ENCODE assay signal across 8 mouse cellular contexts in genomic region chr1:93635580-93636192, GRCm38 (mm10). TPM values are rescaled to one million over a fixed set of nuclear protein-coding genes. Genes with fewer than 3 reads are reported as not detected.
A peak's percentile ranks its signal among the peaks of the same experiment; 100 is the strongest.
DNase-seq lines count a peak whose midpoint lies in the region; ATAC-seq and TF ChIP-seq lines count a peak whose summit lies in the region.

No protein-coding gene starts in this region.

- TF ChIP-seq RAD21 in MEL (IDR thresholded peaks at IDR 0.05; ENCODE audit: low read depth, low read length), result no peak

- H3K4me3 ChIP-seq in MEL (ENCODE audit: control insufficient read depth in 1 of 2, insufficient read depth in 1 of 2, low read depth in 2 of 2, low read length in 2 of 2), result peak overlapping the region; percentile 74 to 96
- peak overlapping the region; percentile 99 for H3K4me3 ChIP-seq in forebrain, embryonic 16.5 days (replicated peaks; ENCODE audit: low read length)
- H3K4me3 ChIP-seq in layer of hippocampus, adult 2 months, result peak overlapping the region; percentile 100
- H3K4me3 ChIP-seq in lung, embryonic 14.5 days (ENCODE audit: low read depth, low read length), result peak overlapping the region; percentile 96
- H3K4me3 ChIP-seq in olfactory bulb, adult 2 months (ENCODE audit: insufficient read depth, low read depth, low read length), result peak overlapping the region; percentile 66
- H3K4me3 ChIP-seq in thymus, adult 2 months (ENCODE audit: control insufficient read depth, insufficient read depth, low read length), result peak overlapping the region; percentile 70

- TF ChIP-seq CTCF in MEL (IDR thresholded peaks at IDR 0.05 in 2 of 3, conservative IDR thresholded peaks at IDR 0.05 in 1 of 3; ENCODE audit: control insufficient read depth in 1 of 3, insufficient read depth in 1 of 3, low read depth in 2 of 3, low read length in 3 of 3, poor library complexity in 1 of 3, severe bottlenecking in 1 of 3), result no peak
- no peak for TF ChIP-seq CTCF in layer of hippocampus, adult 2 months (conservative IDR thresholded peaks at IDR 0.05)
- no peak for TF ChIP-seq CTCF in lung, embryonic 14.5 days (IDR thresholded peaks at IDR 0.05; ENCODE audit: low read depth)
- TF ChIP-seq CTCF in olfactory bulb, adult 2 months (IDR thresholded peaks at IDR 0.05; ENCODE audit: insufficient read depth, low read depth, low read length), result no peak
- TF ChIP-seq CTCF in thymus, adult 2 months (IDR thresholded peaks at IDR 0.05; ENCODE audit: borderline replicate concordance, control insufficient read depth, extremely low read depth, insufficient read depth, low read length, poor library complexity), result 0 out of 2 replicates have a peak, but pooled peaks have one; percentile 48

- H3K4me1 ChIP-seq in MEL (ENCODE audit: control insufficient read depth in 1 of 2, insufficient read depth in 2 of 2, low read length in 2 of 2), result peaks cover 39 to 40% of the 10 kb centered on the region in 2 experiments
- peaks cover 24% of the 10 kb centered on the region for H3K4me1 ChIP-seq in forebrain, embryonic 16.5 days (replicated peaks; ENCODE audit: control insufficient read depth, insufficient read depth, low read length)
- peaks cover 6% of the 10 kb centered on the region; the same call in 1 of the 2 replicates for H3K4me1 ChIP-seq in lung, embryonic 14.5 days (ENCODE audit: insufficient read depth)
- peaks cover 5% of the 10 kb centered on the region; the same call in 1 of the 2 replicates for H3K4me1 ChIP-seq in olfactory bulb, adult 2 months (ENCODE audit: control insufficient read depth, insufficient read depth, low read length)
- peaks cover 8% of the 10 kb centered on the region for H3K4me1 ChIP-seq in thymus, adult 2 months (replicated peaks; ENCODE audit: control insufficient read depth, insufficient read depth, low read length)

- H3K79me2 ChIP-seq in MEL (ENCODE audit: control insufficient read depth, insufficient read depth, low read length, poor library complexity), result peaks cover 29% of the 10 kb centered on the region

- H3K9ac ChIP-seq in MEL (ENCODE audit: control insufficient read depth, low read depth, low read length, poor library complexity, severe bottlenecking), result peak overlapping the region; percentile 89
- peak overlapping the region; percentile 97 for H3K9ac ChIP-seq in forebrain, embryonic 16.5 days (replicated peaks; ENCODE audit: low read depth, low read length)
- peak overlapping the region; percentile 87 for H3K9ac ChIP-seq in lung, embryonic 14.5 days

- peak; percentile 37 to 92; a peak in 3 of 4 replicates for TF ChIP-seq POLR2A in MEL (IDR thresholded peaks at IDR 0.05; ENCODE audit: control insufficient read depth in 1 of 2, insufficient read depth in 1 of 2, low read depth in 1 of 2, low read length in 2 of 2, poor library complexity in 1 of 2)
- TF ChIP-seq POLR2A in olfactory bulb, adult 2 months (IDR thresholded peaks at IDR 0.05; ENCODE audit: insufficient read depth, low read depth, low read length), result peak; percentile 84
- peak; percentile 46; the same call in 1 of the 2 replicates for TF ChIP-seq POLR2A in thymus, adult 2 months (IDR thresholded peaks at IDR 0.05; ENCODE audit: control insufficient read depth, extremely low read depth, insufficient read depth, low read length, poor library complexity)

- ATAC-seq in forebrain, embryonic 16.5 days, result peak; percentile 99
- ATAC-seq in lung, embryonic 14.5 days (ENCODE audit: insufficient read depth), result peak; percentile 98

- peak overlapping the region; percentile 90 for H3K4me2 ChIP-seq in forebrain, embryonic 16.5 days (ENCODE audit: low read length)
- H3K4me2 ChIP-seq in lung, embryonic 14.5 days, result peak overlapping the region; percentile 90

- peak; percentile 100 for DNase-seq in MEL (ENCODE audit: low read depth, low spot score)
- DNase-seq in cerebellum, adult 18-20 months, result peak; percentile 98 to 100
- DNase-seq in heart, postnatal 36 days, result peak; percentile 96 to 97
- DNase-seq in layer of hippocampus, adult 2 months (ENCODE audit: low spot score in 2 of 2), result peak; percentile 98 to 100
- peak; percentile 99 for DNase-seq in lung, embryonic 14.5 days
- DNase-seq in thymus, adult 2 months, result peak; percentile 97

- peaks cover 3 to 41% of the 10 kb centered on the region in 2 experiments; a peak in 3 of 4 replicates for H3K36me3 ChIP-seq in MEL (ENCODE audit: control insufficient read depth in 1 of 2, insufficient read depth in 2 of 2, low read length in 2 of 2)
- H3K36me3 ChIP-seq in forebrain, embryonic 16.5 days (ENCODE audit: control insufficient read depth, insufficient read depth), result peaks cover 3% of the 10 kb centered on the region; the same call in 1 of the 2 replicates
- peaks cover 18% of the 10 kb centered on the region; the same call in 1 of the 2 replicates for H3K36me3 ChIP-seq in lung, embryonic 14.5 days (ENCODE audit: insufficient read depth)
- no peaks in the 10 kb centered on the region for H3K36me3 ChIP-seq in thymus, adult 2 months (ENCODE audit: control insufficient read depth, insufficient read depth, low read length)

- H3K27ac ChIP-seq in MEL (ENCODE audit: control insufficient read depth, low read depth, low read length), result peak overlapping the region; percentile 92
- peak overlapping the region; percentile 92 for H3K27ac ChIP-seq in forebrain, embryonic 16.5 days (ENCODE audit: low read length)
- peak overlapping the region; percentile 94 for H3K27ac ChIP-seq in layer of hippocampus, adult 2 months
- peak overlapping the region; percentile 90 for H3K27ac ChIP-seq in lung, embryonic 14.5 days (ENCODE audit: low read depth)
- peak overlapping the region; percentile 95 for H3K27ac ChIP-seq in olfactory bulb, adult 2 months (ENCODE audit: insufficient read depth, low read depth, low read length)
- peak overlapping the region; percentile 30; the same call in 1 of the 2 replicates for H3K27ac ChIP-seq in thymus, adult 2 months (ENCODE audit: control insufficient read depth, insufficient read depth, low read length)

- WGBS in forebrain, embryonic 16.5 days, result 2% methylated on average over 44 of the region's 44 CpGs
- WGBS in lung, embryonic 14.5 days, result under 1% methylated on average over 44 of the region's 44 CpGs
- under 1% methylated on average over 44 of the region's 44 CpGs for WGBS in olfactory bulb, adult 2 months
- under 1% methylated on average over 44 of the region's 44 CpGs for WGBS in thymus, adult 2 months

- H3K9me3 ChIP-seq in MEL (replicated peaks; ENCODE audit: insufficient read depth, low read length), result no peaks in the 10 kb centered on the region
- no peaks in the 10 kb centered on the region for H3K9me3 ChIP-seq in forebrain, embryonic 16.5 days (ENCODE audit: control insufficient read depth, low read length)
- no peaks in the 10 kb centered on the region for H3K9me3 ChIP-seq in lung, embryonic 14.5 days (ENCODE audit: low read depth, low read length)

- intact Hi-C loops in heart, postnatal 36 days (cut with DNase I), result loop anchor here (1.0 to 5.0 kb wide), 2 partner anchors 167 to 292 kb away; partner anchors contain the start of genes Dtymk, Ing5 and Pask

- H3K27me3 ChIP-seq in MEL (ENCODE audit: control insufficient read depth in 1 of 2, insufficient read depth in 2 of 2, low read length in 2 of 2), result no peaks in the 10 kb centered on the region
- H3K27me3 ChIP-seq in forebrain, embryonic 16.5 days (replicated peaks; ENCODE audit: control insufficient read depth, insufficient read depth, low read length), result no peaks in the 10 kb centered on the region
- no peaks in the 10 kb centered on the region for H3K27me3 ChIP-seq in lung, embryonic 14.5 days (ENCODE audit: insufficient read depth, low read length)
- no peaks in the 10 kb centered on the region for H3K27me3 ChIP-seq in thymus, adult 2 months (ENCODE audit: control insufficient read depth, insufficient read depth, low read length)

- TF ChIP-seq EP300 in MEL (IDR thresholded peaks at IDR 0.05; ENCODE audit: low read depth in 1 of 2, low read length in 2 of 2), result no peak; a peak in 2 of 4 replicates

TF ChIP-seq in MEL, 35 proteins besides CTCF, POLR2A, EP300 and RAD21 (continues in another document):
- TF ChIP-seq CHD2 (IDR thresholded peaks at IDR 0.05; ENCODE audit: low read length), result no peak; the same call in 1 of the 2 replicates
- no peak for TF ChIP-seq BHLHE40 (IDR thresholded peaks at IDR 0.05; ENCODE audit: borderline replicate concordance, low read depth, low read length)
- TF ChIP-seq MAZ (IDR thresholded peaks at IDR 0.05; ENCODE audit: low read depth, low read length), result no peak
- peak; percentile 89 for TF ChIP-seq NELFE (IDR thresholded peaks at IDR 0.05; ENCODE audit: low read depth, low read length)
- TF ChIP-seq MYC (IDR thresholded peaks at IDR 0.05; ENCODE audit: low read depth, low read length), result peak; percentile 42
- TF ChIP-seq NRF1 (IDR thresholded peaks at IDR 0.05; ENCODE audit: insufficient read depth, low read depth, low read length, poor library complexity, severe bottlenecking), result peak; percentile 83
- TF ChIP-seq ELF1 (IDR thresholded peaks at IDR 0.05; ENCODE audit: low read depth, low read length), result peak; percentile 52
- TF ChIP-seq ETS1 (IDR thresholded peaks at IDR 0.05; ENCODE audit: low read depth, low read length), result no peak; the same call in 1 of the 2 replicates
- TF ChIP-seq HCFC1 (IDR thresholded peaks at IDR 0.05; ENCODE audit: low read depth, low read length), result peak; percentile 96

RNA-seq across cellular contexts. Expression of gene Stk25, which starts 22.8 kb away (rescaled TPM):
- total RNA-seq in MEL (2012; rRNA removed), result 58.6 and 66.1 TPM in 2 replicates
- 100 to 1,000 TPM in 1 of 2 experiments, not detected in 1; 128 TPM for polyA plus RNA-seq in MEL (2012; ENCODE audit: insufficient read depth in 1 of 2, insufficient read length in 2 of 2, low read depth in 1 of 2, low replicate concordance in 2 of 2, missing spikeins in 1 of 2)
- polyA plus RNA-seq in forebrain, embryonic 16.5 days (2015; fragmentation: Nextera tagmentation; extraction: Ambion mirVana), result 316 and 341 TPM in 2 replicates
- 100 to 1,000 TPM in 1 of 2 experiments, 10 to 100 TPM in 1; 98.2 to 103 TPM for total RNA-seq in heart, postnatal 36 days (2021)
- 100 to 1,000 TPM; 395 to 419 TPM for total RNA-seq in layer of hippocampus, adult 2 months (2021)
- 180 and 181 TPM in 2 replicates for polyA plus RNA-seq in lung, embryonic 14.5 days (2014; fragmentation: Nextera tagmentation; extraction: Ambion mirVana)
- not detected in 2 replicates for polyA plus RNA-seq in olfactory bulb, adult 2 months (2012; ENCODE audit: insufficient read depth, insufficient read length, low replicate concordance, missing spikeins)
- polyA plus RNA-seq in thymus, adult 2 months (2012; rRNA removed), result 127 and 164 TPM in 2 replicates

RNA-seq across cellular contexts. Expression of gene Bok, which starts 49.8 kb away (rescaled TPM):
- total RNA-seq in MEL (2012; rRNA removed), result not detected in 2 replicates
- under 1 TPM in 1 of 2 experiments, not detected in 1; 0.17 TPM for polyA plus RNA-seq in MEL (2012; ENCODE audit: insufficient read depth in 1 of 2, insufficient read length in 2 of 2, low read depth in 1 of 2, low replicate concordance in 2 of 2, missing spikeins in 1 of 2)
- polyA plus RNA-seq in forebrain, embryonic 16.5 days (2015; fragmentation: Nextera tagmentation; extraction: Ambion mirVana), result 89.5 and 104 TPM in 2 replicates
- total RNA-seq in heart, postnatal 36 days (2021), result 1 to 10 TPM; 3.3 to 4.1 TPM
- total RNA-seq in layer of hippocampus, adult 2 months (2021), result 10 to 100 TPM; 64.9 to 77.6 TPM
- polyA plus RNA-seq in lung, embryonic 14.5 days (2014; fragmentation: Nextera tagmentation; extraction: Ambion mirVana), result 81.4 and 90.1 TPM in 2 replicates
- polyA plus RNA-seq in olfactory bulb, adult 2 months (2012; ENCODE audit: insufficient read depth, insufficient read length, low replicate concordance, missing spikeins), result not detected in 2 replicates
- polyA plus RNA-seq in thymus, adult 2 months (2012; rRNA removed), result 19.9 and 30.7 TPM in 2 replicates

Comparison
In these comparisons a context has a peak if more than half of its experiments do, and no peak if none do; other contexts are left out.
1. Peak in every context shown above with its lines: DNase-seq, ATAC-seq, H3K4me3 ChIP-seq and H3K27ac ChIP-seq.
2. H3K27ac ChIP-seq: peak in every context shown above with its lines; median percentile 95 in olfactory bulb, adult 2 months; 94 in layer of hippocampus, adult 2 months; 92 in MEL; 92 in forebrain, embryonic 16.5 days; 90 in lung, embryonic 14.5 days; 30 in thymus, adult 2 months.
3. RNA of gene Bok, which starts 49.8 kb away (polyA plus RNA-seq): 89.5 to 104 TPM in forebrain, embryonic 16.5 days, 81.4 to 90.1 TPM in lung, embryonic 14.5 days and 19.9 to 30.7 TPM in thymus, adult 2 months; 0.17 TPM in MEL and not detected in olfactory bulb, adult 2 months; every median in the first group is over 10 times any median in the second.